Mouse (Mus musculus) small intestine, adult 2 months (tissue): Measurements from ENCODE around the gene Trhde. TPM values are rescaled to one million over a fixed set of nuclear protein-coding genes. Genes with fewer than 3 reads are reported as not detected.

Experiments used
- H3K27ac ChIP-seq: fragments of 200-500 bp; 2 replicates; pipeline ENCODE4 v1.5.1; 2012; ENCODE audit warnings: low read depth, low read length, control low read depth, inconsistent platforms; ENCODE audit not compliant: insufficient read depth
- H3K27me3 ChIP-seq: fragments of 200-500 bp; 2 replicates; pipeline ENCODE4 v1.6.1; 2012; ENCODE audit warnings: mild to moderate bottlenecking, moderate library complexity, low read length, inconsistent platforms; ENCODE audit not compliant: control insufficient read depth, insufficient read depth
- H3K36me3 ChIP-seq: fragments of 200-500 bp; 2 replicates; pipeline ENCODE4 v1.6.1; 2012; ENCODE audit warnings: mild to moderate bottlenecking, low read length, control low read depth, inconsistent platforms; ENCODE audit not compliant: control insufficient read depth, insufficient read depth
- H3K4me1 ChIP-seq: fragments of 200-500 bp; 2 replicates; pipeline ENCODE4 v1.6.1; 2012; ENCODE audit warnings: low read length, inconsistent platforms, mixed read lengths; ENCODE audit not compliant: control insufficient read depth, insufficient read depth, insufficient read length
- H3K4me3 ChIP-seq: fragments of 200-500 bp; 2 replicates; pipeline ENCODE4 v1.5.1; 2012; ENCODE audit warnings: low read depth, mild to moderate bottlenecking, control low read depth, inconsistent platforms, low read length, moderate library complexity
- CTCF ChIP-seq: fragments of 200-500 bp; IDR thresholded peaks from 2 replicates; pipeline ENCODE4 v1.5.1; 2012; ENCODE audit warnings: low read depth, mild to moderate bottlenecking, control low read depth, inconsistent platforms, low read length, moderate library complexity, mixed read lengths; ENCODE audit not compliant: insufficient replicate concordance, insufficient read length; ENCODE audit errors: extremely low read depth
- POLR2A ChIP-seq: fragments of 200-500 bp; IDR thresholded peaks from 2 replicates; pipeline ENCODE4 v1.6.1; 2012; ENCODE audit warnings: low read depth, mild to moderate bottlenecking, control low read depth, inconsistent platforms, low read length, moderate library complexity
- WGBS: fragments of 180-500 bp; shearing (Covaris S2); methylation state at CpG from one replicate; pipeline ENCODE4 v1.1.7; 2018; 5-methylcytosine and 5-hydroxymethylcytosine counted together
- polyA plus RNA-seq: library from polyadenylated mRNA; depleted of rRNA; stranded (reverse); fragments of >200 nt; gene quantifications from 2 replicates; pipeline ENCODE4 v1.2.3, GENCODE M21; 2012; rRNA removed

The Trhde gene
- polyA plus RNA-seq, result 0.05 and 0.19 TPM in 2 replicates

- Histone ChIP-seq H3K4me3 (peak within 1 kb of the TSS; percentile 35), H3K4me1 (peaks cover 2% of the 10 kb centered on the region; the same call in 1 of the 2 replicates), H3K27me3 (peaks cover 13% of the 10 kb centered on the region; the same call in 1 of the 2 replicates), H3K36me3 (no peaks in the 10 kb centered on the region), H3K27ac (no peak within 1 kb of the TSS)
- 5% methylated on average over 30 of the region's 30 CpGs for WGBS
- TF ChIP-seq CTCF, result no peak
- TF ChIP-seq POLR2A, result no peak
Observed at GRCm38 (mm10) chr10:114802161-114802651, at the start of gene Trhde. TSS of gene Trhde (minus strand) at chr10:114802307.

GRCm38 (mm10) chr10:114841966-114842365, 39.9 kb upstream of the Trhde start:
- H3K27me3 ChIP-seq, result no peaks in the 10 kb centered on the region
- no peak overlapping the region for H3K27ac ChIP-seq
- H3K4me3 ChIP-seq, result no peak overlapping the region
- TF ChIP-seq POLR2A (no peak), CTCF (no peak)
- no peaks in the 10 kb centered on the region for H3K36me3 ChIP-seq
- H3K4me1 ChIP-seq, result no peaks in the 10 kb centered on the region
- 92% methylated on average over 12 of the region's 12 CpGs for WGBS

- 43% methylated on average over 5 of the region's 5 CpGs for WGBS
- TF ChIP-seq CTCF, result no peak
- no peak for TF ChIP-seq POLR2A
Observed at GRCm38 (mm10) chr10:114841440-114841839, 39.3 kb upstream of the Trhde start.

GRCm38 (mm10) chr10:114831313-114831712, 29.2 kb upstream of the Trhde start:
- 52% methylated on average over 7 of the region's 7 CpGs for WGBS
- H3K27ac ChIP-seq, result no peak overlapping the region
- no peaks in the 10 kb centered on the region for H3K27me3 ChIP-seq
- TF ChIP-seq CTCF, result no peak
- TF ChIP-seq POLR2A, result no peak
- no peak overlapping the region for H3K4me3 ChIP-seq
- H3K4me1 ChIP-seq, result no peaks in the 10 kb centered on the region
- no peaks in the 10 kb centered on the region for H3K36me3 ChIP-seq

More at GRCm38 (mm10) chr10:114841440-114841839, 39.3 kb upstream of the Trhde start:
- H3K36me3 ChIP-seq, result no peaks in the 10 kb centered on the region
- H3K27ac ChIP-seq, result no peak overlapping the region
- no peaks in the 10 kb centered on the region for H3K4me1 ChIP-seq
- no peaks in the 10 kb centered on the region for H3K27me3 ChIP-seq
- no peak overlapping the region for H3K4me3 ChIP-seq

GRCm38 (mm10) chr10:114808799-114809198, 6.7 kb upstream of the Trhde start:
- Histone ChIP-seq H3K4me1 (no peaks in the 10 kb centered on the region), H3K27ac (no peak overlapping the region), H3K4me3 (no peak overlapping the region), H3K36me3 (no peaks in the 10 kb centered on the region), H3K27me3 (no peaks in the 10 kb centered on the region)
- WGBS, result 32% methylated on average over 3 of the region's 3 CpGs
- TF ChIP-seq CTCF (no peak), POLR2A (no peak)

GRCm38 (mm10) chr10:114805884-114806283, 3.8 kb upstream of the Trhde start:
- 41% methylated on average over 3 of the region's 3 CpGs for WGBS
- TF ChIP-seq POLR2A (no peak), CTCF (peak; percentile 17; the same call in 1 of the 2 replicates)
- peaks cover 1% of the 10 kb centered on the region; the same call in 1 of the 2 replicates for H3K4me1 ChIP-seq

GRCm38 (mm10) chr10:114801457-114802160, 498 bp downstream of the Trhde start:
- Histone ChIP-seq H3K36me3 (no peaks in the 10 kb centered on the region), H3K27ac (no peak overlapping the region), H3K4me1 (peaks cover 2% of the 10 kb centered on the region; the same call in 1 of the 2 replicates), H3K27me3 (peaks cover 13% of the 10 kb centered on the region; the same call in 1 of the 2 replicates), H3K4me3 (peak overlapping the region; percentile 35)
- WGBS, result 3% methylated on average over 66 of the region's 66 CpGs
- TF ChIP-seq POLR2A, result no peak
- no peak for TF ChIP-seq CTCF

More at GRCm38 (mm10) chr10:114805884-114806283, 3.8 kb upstream of the Trhde start:
- Histone ChIP-seq H3K4me3 (no peak overlapping the region), H3K36me3 (no peaks in the 10 kb centered on the region), H3K27ac (no peak overlapping the region), H3K27me3 (0 out of 2 replicates have a peak, but pooled peaks cover 7% of the 10 kb centered on the region)
